Mouse (Mus musculus) liver, postnatal 0 days (tissue): ENCODE measurements around the gene Qtrt2.

Experiments used
- CTCF ChIP-seq: sonication (generic); IDR thresholded peaks from 2 replicates; pipeline ENCODE4 v1.5.1; 2016; ENCODE audit warnings: antibody characterized with exemption, low read depth
- EP300 ChIP-seq: IDR thresholded peaks from 2 replicates; pipeline ENCODE4 v1.6.1; 2016; ENCODE audit warnings: antibody characterized with exemption, low read depth, mild to moderate bottlenecking

DNA sequence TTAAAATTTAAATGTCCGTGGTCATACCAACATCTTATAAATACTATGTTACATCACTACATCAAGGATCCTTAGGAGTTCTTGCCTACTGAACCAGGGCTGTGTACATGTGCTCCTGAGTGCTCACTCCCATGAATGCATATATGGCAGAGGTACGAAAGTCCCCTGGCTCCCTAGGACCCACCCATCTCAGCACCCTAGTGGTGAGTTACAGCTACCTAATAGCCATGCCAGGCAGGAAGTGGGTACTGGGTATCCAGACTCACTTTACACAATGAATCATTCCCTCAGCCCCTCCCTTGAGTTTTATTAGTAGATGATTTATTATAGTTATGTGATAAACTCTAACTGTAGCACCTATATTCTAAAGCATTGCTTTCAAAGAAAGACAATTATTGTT is 44.3 kb downstream of the Qtrt2 start:
- TF ChIP-seq CTCF (no peak), EP300 (no peak)
